Mouse (Mus musculus) heart, postnatal 0 days (tissue): ENCODE results near the gene 4930519G04Rik.

Source experiments
- CTCF ChIP-seq: IDR thresholded peaks from 2 replicates; pipeline ENCODE4 v1.5.1; 2016; ENCODE audit warnings: antibody characterized with exemption, control low read depth, low read depth
- EP300 ChIP-seq: IDR thresholded peaks from 2 replicates; pipeline ENCODE4 v1.6.1; 2016; ENCODE audit warnings: antibody characterized with exemption, low read depth

GRCm38 (mm10) chr5:114933206-114933605 is 79.7 kb downstream of the 4930519G04Rik start:
- TF ChIP-seq CTCF (no peak), EP300 (no peak)
